In genomic region chr4:139630171-139630570, GRCm38 (mm10) we compare ENCODE assay signal across 17 mouse cellular contexts. TPM values are rescaled to one million over a fixed set of nuclear protein-coding genes. Genes with fewer than 3 reads are reported as not detected.
DNase-seq lines count a peak whose midpoint lies in the region; ATAC-seq and TF ChIP-seq lines count a peak whose summit lies in the region.
"Had no signal": no experiment of that assay in that cellular context is flagged by ENCODE, and none has a peak within 500 bp of the region (broad histone marks: within the 10 kb centered on the region; RNA-seq: fewer than 3 reads in every experiment).

No protein-coding gene starts in this region.

- 59% methylated on average over 10 of the region's 10 CpGs for WGBS in liver, postnatal 0 days (ENCODE audit: insufficient replicate concordance)
- 60% methylated on average over 10 of the region's 10 CpGs for WGBS in liver, embryonic 11.5 days
- 54% methylated on average over 10 of the region's 10 CpGs for WGBS in intestine, embryonic 15.5 days

- no peak for TF ChIP-seq EP300 in liver, postnatal 0 days (IDR thresholded peaks at IDR 0.05; ENCODE audit: low read depth)

- H3K27me3 ChIP-seq in liver, postnatal 0 days (ENCODE audit: insufficient read depth, low read length), result no peaks in the 10 kb centered on the region
- no peaks in the 10 kb centered on the region for H3K27me3 ChIP-seq in liver, embryonic 11.5 days (replicated peaks; ENCODE audit: control insufficient read depth, insufficient read depth, low read length)
- H3K27me3 ChIP-seq in intestine, embryonic 15.5 days (replicated peaks), result peaks cover 44% of the 10 kb centered on the region
- H3K27me3 ChIP-seq: embryonic facial prominence, embryonic 12.5 days; lung, embryonic 15.5 days had no signal

- H3K9ac ChIP-seq in liver, postnatal 0 days (replicated peaks), result no peak overlapping the region
- no peak overlapping the region for H3K9ac ChIP-seq in liver, embryonic 11.5 days (ENCODE audit: low read depth, low read length)
- H3K9ac ChIP-seq in ES-E14 (ENCODE audit: insufficient read depth, low read depth, low read length, poor library complexity, severe bottlenecking), result no peak overlapping the region
- no peak overlapping the region for H3K9ac ChIP-seq in intestine, embryonic 15.5 days
- H3K9ac ChIP-seq: embryonic facial prominence, embryonic 12.5 days; lung, embryonic 15.5 days had no signal

- H3K4me2 ChIP-seq in liver, postnatal 0 days (ENCODE audit: low read depth, low read length), result no peak overlapping the region
- H3K4me2 ChIP-seq in liver, embryonic 11.5 days, result no peak overlapping the region
- no peak overlapping the region for H3K4me2 ChIP-seq in intestine, embryonic 15.5 days (replicated peaks)
- H3K4me2 ChIP-seq: embryonic facial prominence, embryonic 12.5 days; lung, embryonic 15.5 days had no signal

- TF ChIP-seq CTCF in liver, postnatal 0 days (IDR thresholded peaks at IDR 0.05; ENCODE audit: low read depth), result peak; percentile 12; the same call in 1 of the 2 replicates

- H3K9me3 ChIP-seq in liver, postnatal 0 days (ENCODE audit: low read length), result no peaks in the 10 kb centered on the region
- no peaks in the 10 kb centered on the region for H3K9me3 ChIP-seq in liver, embryonic 11.5 days (ENCODE audit: control insufficient read depth, low read length)
- H3K9me3 ChIP-seq in ES-E14 (ENCODE audit: control insufficient read depth, insufficient read depth, low read depth, low read length), result no peaks in the 10 kb centered on the region
- no peaks in the 10 kb centered on the region for H3K9me3 ChIP-seq in intestine, embryonic 15.5 days
- H3K9me3 ChIP-seq: embryonic facial prominence, embryonic 12.5 days; forebrain, embryonic 10.5 days; limb, embryonic 10.5 days; lung, embryonic 15.5 days had no signal

- H3K4me3 ChIP-seq in liver, postnatal 0 days (ENCODE audit: low read depth, low read length), result no peak overlapping the region
- H3K4me3 ChIP-seq in liver, embryonic 11.5 days (ENCODE audit: low read depth, low read length), result no peak overlapping the region
- H3K4me3 ChIP-seq in ES-E14 (ENCODE audit: insufficient read depth in 1 of 2, low read depth in 1 of 2, low read length in 2 of 2, poor library complexity in 1 of 2, severe bottlenecking in 1 of 2), result no peak overlapping the region
- no peak overlapping the region for H3K4me3 ChIP-seq in intestine, embryonic 15.5 days (replicated peaks)
- H3K4me3 ChIP-seq: embryonic facial prominence, embryonic 12.5 days; forebrain, embryonic 10.5 days; limb, embryonic 10.5 days; lung, embryonic 15.5 days had no signal

- no peaks in the 10 kb centered on the region for H3K36me3 ChIP-seq in liver, postnatal 0 days (replicated peaks; ENCODE audit: insufficient read depth, low read length)
- H3K36me3 ChIP-seq in liver, embryonic 11.5 days (ENCODE audit: control insufficient read depth, insufficient read depth, low read length), result no peaks in the 10 kb centered on the region
- peaks cover 3% of the 10 kb centered on the region; the same call in 1 of the 2 replicates for H3K36me3 ChIP-seq in ES-E14 (ENCODE audit: control insufficient read depth, insufficient read depth, low read length, poor library complexity, severe bottlenecking)
- H3K36me3 ChIP-seq in intestine, embryonic 15.5 days, result no peaks in the 10 kb centered on the region
- H3K36me3 ChIP-seq: embryonic facial prominence, embryonic 12.5 days; limb, embryonic 10.5 days; lung, embryonic 15.5 days had no signal

- no peak overlapping the region for H3K27ac ChIP-seq in liver, postnatal 0 days (ENCODE audit: low read depth)
- H3K27ac ChIP-seq in liver, embryonic 11.5 days (ENCODE audit: low read depth, low read length), result no peak overlapping the region
- H3K27ac ChIP-seq in ES-E14 (ENCODE audit: insufficient read depth, low read depth, low read length, poor library complexity, severe bottlenecking), result no peak overlapping the region
- H3K27ac ChIP-seq in intestine, embryonic 15.5 days, result no peak overlapping the region
- H3K27ac ChIP-seq: embryonic facial prominence, embryonic 12.5 days; forebrain, embryonic 10.5 days; limb, embryonic 10.5 days; lung, embryonic 15.5 days had no signal

- no peak for DNase-seq in liver, postnatal 0 days
- DNase-seq in liver, embryonic 11.5 days (ENCODE audit: low spot score), result no peak
- no peak for DNase-seq in ES-E14 (ENCODE audit: low read depth, low spot score)
- DNase-seq in kidney, postnatal 4 days, result peak; percentile 53 to 69
- DNase-seq in left cerebral cortex, adult 18-20 months (ENCODE audit: low spot score in 2 of 2), result no peak
- DNase-seq: adrenal gland, postnatal 36 days; cerebellum, postnatal 25 days had no signal

- in situ Hi-C loops in ES-E14 (cut with MboI; ENCODE audit: low sequenced_read_pairs in 2 of 2, unreplicated experiment in 2 of 2), result no loop called here

- H3K4me1 ChIP-seq in liver, postnatal 0 days (ENCODE audit: insufficient read depth), result peaks cover 18% of the 10 kb centered on the region
- H3K4me1 ChIP-seq in liver, embryonic 11.5 days (replicated peaks; ENCODE audit: control insufficient read depth, insufficient read depth, low read length), result peaks cover 3% of the 10 kb centered on the region; the same call in 1 of the 2 replicates
- peaks cover 2 to 10% of the 10 kb centered on the region in 2 experiments; a peak in 2 of 4 replicates for H3K4me1 ChIP-seq in ES-E14 (ENCODE audit: control insufficient read depth in 2 of 2, insufficient read depth in 2 of 2, low read length in 2 of 2, poor library complexity in 1 of 2)
- H3K4me1 ChIP-seq in intestine, embryonic 15.5 days (replicated peaks), result no peaks in the 10 kb centered on the region
- H3K4me1 ChIP-seq: embryonic facial prominence, embryonic 12.5 days; forebrain, embryonic 10.5 days; limb, embryonic 10.5 days had no signal

- 0 out of 2 replicates have a peak, but pooled peaks have one; percentile 9 for ATAC-seq in liver, postnatal 0 days
- no peak for ATAC-seq in liver, embryonic 11.5 days (replicated peaks; ENCODE audit: low FRiP score)
- peak; percentile 43; the same call in 1 of the 2 replicates for ATAC-seq in intestine, embryonic 15.5 days
- no peak for ATAC-seq in activated CD4-positive, CD25-positive, alpha-beta regulatory T cell, adult 4 months

TF ChIP-seq in ES-E14, 5 proteins besides CTCF, POLR2A, EP300 and RAD21:
- TF ChIP-seq ZC3H11A (IDR thresholded peaks at IDR 0.05; ENCODE audit: borderline replicate concordance, low read depth, low read length) (no peak), MAFK (IDR thresholded peaks at IDR 0.05; ENCODE audit: insufficient read depth, low read depth, low read length) (peak; percentile 71; the same call in 1 of the 2 replicates)

RNA-seq across cellular contexts. Expression of gene Aldh4a1, which starts 7.5 kb away (rescaled TPM):
- 81.2 and 86.3 TPM in 2 replicates for polyA plus RNA-seq in liver, postnatal 0 days (2015; fragmentation: Nextera tagmentation; extraction: Ambion mirVana)
- 45.2 and 52.0 TPM in 2 replicates for polyA plus RNA-seq in liver, embryonic 11.5 days (2014; fragmentation: Nextera tagmentation; extraction: Ambion mirVana)
- 63.5 and 84.0 TPM in 2 replicates for total RNA-seq in ES-E14 (2012; rRNA removed)
- polyA plus RNA-seq in intestine, embryonic 15.5 days (2015; fragmentation: Nextera tagmentation; extraction: Ambion mirVana), result 14.4 and 17.1 TPM in 2 replicates
- polyA plus RNA-seq in activated CD4-positive, CD25-positive, alpha-beta regulatory T cell, adult 4 months (2017; shearing (Covaris generic)), result 10 to 100 TPM in 1 of 2 experiments, 1 to 10 TPM in 1; 6.7 to 11.3 TPM
- total RNA-seq in left cerebral cortex, adult 18-20 months (2021), result 10 to 100 TPM; 17.6 to 19.1 TPM

RNA-seq across cellular contexts. Expression of gene Tas1r2, which starts 23.2 kb away (rescaled TPM):
- polyA plus RNA-seq in liver, postnatal 0 days (2015; fragmentation: Nextera tagmentation; extraction: Ambion mirVana), result not detected in 2 replicates
- polyA plus RNA-seq in liver, embryonic 11.5 days (2014; fragmentation: Nextera tagmentation; extraction: Ambion mirVana), result not detected in 2 replicates
- total RNA-seq in ES-E14 (2012; rRNA removed), result 0.09 TPM in 1 of 2 replicates, not detected in the other
- not detected in 2 replicates for polyA plus RNA-seq in intestine, embryonic 15.5 days (2015; fragmentation: Nextera tagmentation; extraction: Ambion mirVana)
- not detected for polyA plus RNA-seq in activated CD4-positive, CD25-positive, alpha-beta regulatory T cell, adult 4 months (2017; shearing (Covaris generic))
- total RNA-seq in left cerebral cortex, adult 18-20 months (2021), result not detected
- total RNA-seq: adrenal gland, postnatal 36 days; heart, postnatal 25 days; layer of hippocampus, postnatal 14 days; megakaryocyte-erythroid progenitor cell, adult 5-6 weeks had no signal
- polyA plus RNA-seq: embryonic facial prominence, embryonic 12.5 days; forebrain, embryonic 10.5 days; limb, embryonic 10.5 days; lung, embryonic 15.5 days had no signal

RNA-seq across cellular contexts. Expression of gene Gm21969, which starts 27.2 kb away (rescaled TPM):
- 0.04 TPM in 1 of 2 replicates, not detected in the other for polyA plus RNA-seq in liver, postnatal 0 days (2015; fragmentation: Nextera tagmentation; extraction: Ambion mirVana)
- not detected in 2 replicates for polyA plus RNA-seq in liver, embryonic 11.5 days (2014; fragmentation: Nextera tagmentation; extraction: Ambion mirVana)
- total RNA-seq in ES-E14 (2012; rRNA removed), result 0.09 and 0.16 TPM in 2 replicates
- polyA plus RNA-seq in intestine, embryonic 15.5 days (2015; fragmentation: Nextera tagmentation; extraction: Ambion mirVana), result not detected in 2 replicates
- not detected for polyA plus RNA-seq in activated CD4-positive, CD25-positive, alpha-beta regulatory T cell, adult 4 months (2017; shearing (Covaris generic))
- total RNA-seq in left cerebral cortex, adult 18-20 months (2021), result under 1 TPM in 1 of 2 experiments, not detected in 1; 0.12 TPM
- total RNA-seq: adrenal gland, postnatal 36 days; heart, postnatal 25 days; layer of hippocampus, postnatal 14 days; megakaryocyte-erythroid progenitor cell, adult 5-6 weeks; neutrophil, adult 5-6 weeks had no signal
- polyA plus RNA-seq: embryonic facial prominence, embryonic 12.5 days; forebrain, embryonic 10.5 days; limb, embryonic 10.5 days; lung, embryonic 15.5 days had no signal

Comparison
In these comparisons a context has a peak if more than half of its experiments do, and no peak if none do; other contexts are left out.
1. ATAC-seq: peak in liver, postnatal 0 days (single experiment) and intestine, embryonic 15.5 days (single experiment); none in liver, embryonic 11.5 days (single experiment) and activated CD4-positive, CD25-positive, alpha-beta regulatory T cell, adult 4 months (single experiment).
2. DNase-seq: peak in kidney, postnatal 4 days (2 of 2); none in liver, postnatal 0 days (single experiment), liver, embryonic 11.5 days (single experiment), ES-E14 (single experiment) and left cerebral cortex, adult 18-20 months (0 of 2).